Mouse (Mus musculus) intestine, postnatal 0 days (tissue): ENCODE data around the gene Islr2. TPM values are rescaled to one million over a fixed set of nuclear protein-coding genes. Genes with fewer than 3 reads are reported as not detected.

Source experiments
- ATAC-seq: fragments of 200-750 bp; cut with Nextera tagmentation; 2 replicates; pipeline ENCODE4 v1.8.0; 2017; ENCODE audit warnings: mild to moderate bottlenecking, moderate TSS enrichment, moderate library complexity
- H3K27ac ChIP-seq: fragments of 300-500 bp; sonication (generic); 2 replicates; pipeline ENCODE4 v1.5.1; 2014; ENCODE audit warnings: mild to moderate bottlenecking, low read depth, low read length, moderate library complexity
- H3K27me3 ChIP-seq: fragments of 300-500 bp; sonication (generic); replicated peaks from 2 replicates; pipeline ENCODE4 v1.6.1; 2014; ENCODE audit warnings: low read length, mixed read lengths; ENCODE audit not compliant: control insufficient read depth, insufficient read depth
- H3K36me3 ChIP-seq: fragments of 300-500 bp; sonication (generic); 2 replicates; pipeline ENCODE4 v1.6.1; 2014; ENCODE audit warnings: mild to moderate bottlenecking, moderate library complexity; ENCODE audit not compliant: control insufficient read depth, insufficient read depth
- H3K4me1 ChIP-seq: fragments of 300-500 bp; sonication (generic); replicated peaks from 2 replicates; pipeline ENCODE4 v1.6.1; 2014; ENCODE audit warnings: antibody characterized with exemption, low read length, mixed read lengths; ENCODE audit not compliant: control insufficient read depth, insufficient read depth
- H3K4me2 ChIP-seq: fragments of 300-500 bp; sonication (generic); replicated peaks from 2 replicates; pipeline ENCODE4 v1.6.1; 2014; ENCODE audit warnings: low read depth, mild to moderate bottlenecking, moderate library complexity
- H3K4me3 ChIP-seq: fragments of 300-500 bp; sonication (generic); 2 replicates; pipeline ENCODE4 v1.5.1; 2014; ENCODE audit warnings: low read depth, low read length
- H3K9ac ChIP-seq: fragments of 300-500 bp; sonication (generic); 2 replicates; pipeline ENCODE4 v1.6.1; 2014; ENCODE audit warnings: mild to moderate bottlenecking, low read depth, low read length
- H3K9me3 ChIP-seq: fragments of 300-500 bp; sonication (generic); 2 replicates; pipeline ENCODE4 v1.6.1; 2016; ENCODE audit warnings: mixed run types; ENCODE audit not compliant: control insufficient read depth
- CTCF ChIP-seq: sonication (generic); IDR thresholded peaks from 2 replicates; pipeline ENCODE4 v1.5.1; 2016; ENCODE audit warnings: low read depth, mild to moderate bottlenecking, control low read depth, antibody characterized with exemption, moderate library complexity
- WGBS: fragments of 180-500 bp; shearing (Covaris S2); extraction: QIAGEN DNeasy Blood & Tissue Kit; methylation state at CpG from one replicate; pipeline ENCODE4 v1.1.7; 2014; 5-methylcytosine and 5-hydroxymethylcytosine counted together
- polyA plus RNA-seq: library from polyadenylated mRNA; unstranded; fragments of >200 nt; fragmentation: Nextera tagmentation; extraction: Ambion mirVana; gene quantifications from 2 replicates; pipeline ENCODE4 v1.2.1, GENCODE M21; 2015

Islr2 gene
- polyA plus RNA-seq, 1 experiment from 2014 or later, result 0.35 TPM

GRCm38 (mm10) chr9:58159855-58160254 lies 44.3 kb downstream of the Islr2 start:
- Histone ChIP-seq H3K27ac (peak overlapping the region; percentile 21; the same call in 1 of the 2 replicates), H3K36me3 (no peaks in the 10 kb centered on the region), H3K9me3 (no peaks in the 10 kb centered on the region), H3K27me3 (no peaks in the 10 kb centered on the region), H3K9ac (no peak overlapping the region), H3K4me1 (no peaks in the 10 kb centered on the region), H3K4me2 (no peak overlapping the region), H3K4me3 (no peak overlapping the region)
- 33% methylated on average over 4 of the region's 4 CpGs for WGBS
- no peak for ATAC-seq
- TF ChIP-seq CTCF, result no peak

GRCm38 (mm10) chr9:58158541-58159311 lies 45.4 kb downstream of the Islr2 start:
- H3K27me3 ChIP-seq, result no peaks in the 10 kb centered on the region
- H3K4me1 ChIP-seq, result no peaks in the 10 kb centered on the region
- ATAC-seq, result peak; percentile 70
- no peaks in the 10 kb centered on the region for H3K36me3 ChIP-seq
- 34% methylated on average over 7 of the region's 7 CpGs for WGBS
- TF ChIP-seq CTCF, result 0 out of 2 replicates have a peak, but pooled peaks have one; percentile 4
- H3K4me2 ChIP-seq, result peak overlapping the region; percentile 53
- 0 out of 2 replicates have a peak overlapping the region, but pooled peaks have one; percentile 17 for H3K9ac ChIP-seq
- peak overlapping the region; percentile 23 for H3K4me3 ChIP-seq
- peak overlapping the region; percentile 78 for H3K27ac ChIP-seq
- no peaks in the 10 kb centered on the region for H3K9me3 ChIP-seq

- no peak for TF ChIP-seq CTCF
- H3K4me2 ChIP-seq, result peak overlapping the region; percentile 53
- 69% methylated on average over 13 of the region's 13 CpGs for WGBS
- peak overlapping the region; percentile 78 for H3K27ac ChIP-seq
- H3K27me3 ChIP-seq, result no peaks in the 10 kb centered on the region
- H3K4me3 ChIP-seq, result peak overlapping the region; percentile 23
- H3K4me1 ChIP-seq, result no peaks in the 10 kb centered on the region
- H3K36me3 ChIP-seq, result no peaks in the 10 kb centered on the region
- peak overlapping the region; percentile 17; the same call in 1 of the 2 replicates for H3K9ac ChIP-seq
- no peak for ATAC-seq
- no peaks in the 10 kb centered on the region for H3K9me3 ChIP-seq
Measured at GRCm38 (mm10) chr9:58157838-58158237, 46.3 kb downstream of the Islr2 start.

GRCm38 (mm10) chr9:58156819-58157560 lies 47.1 kb downstream of the Islr2 start:
- no peak overlapping the region for H3K27ac ChIP-seq
- H3K4me2 ChIP-seq, result peak overlapping the region; percentile 53
- no peak overlapping the region for H3K4me3 ChIP-seq
- H3K27me3 ChIP-seq, result no peaks in the 10 kb centered on the region
- no peaks in the 10 kb centered on the region for H3K4me1 ChIP-seq
- no peak overlapping the region for H3K9ac ChIP-seq
- no peaks in the 10 kb centered on the region for H3K9me3 ChIP-seq
- no peak for TF ChIP-seq CTCF
- no peak for ATAC-seq
- 88% methylated on average over 22 of the region's 22 CpGs for WGBS
- no peaks in the 10 kb centered on the region for H3K36me3 ChIP-seq

- Histone ChIP-seq H3K4me2 (no peak overlapping the region), H3K9me3 (no peaks in the 10 kb centered on the region), H3K27me3 (no peaks in the 10 kb centered on the region), H3K4me3 (no peak overlapping the region), H3K27ac (no peak overlapping the region), H3K4me1 (no peaks in the 10 kb centered on the region), H3K36me3 (no peaks in the 10 kb centered on the region), H3K9ac (no peak overlapping the region)
- TF ChIP-seq CTCF, result no peak
- ATAC-seq, result no peak
- WGBS, result 42% methylated on average over 3 of the region's 3 CpGs
Measured at GRCm38 (mm10) chr9:58155366-58155765, 48.8 kb downstream of the Islr2 start.

- no peak overlapping the region for H3K4me2 ChIP-seq
- ATAC-seq, result no peak
- H3K4me1 ChIP-seq, result no peaks in the 10 kb centered on the region
- TF ChIP-seq CTCF, result no peak
- no peak overlapping the region for H3K27ac ChIP-seq
- H3K4me3 ChIP-seq, result no peak overlapping the region
- H3K9ac ChIP-seq, result no peak overlapping the region
- H3K27me3 ChIP-seq, result no peaks in the 10 kb centered on the region
- no peaks in the 10 kb centered on the region for H3K9me3 ChIP-seq
- WGBS, result 70% methylated on average over 3 of the region's 3 CpGs
- H3K36me3 ChIP-seq, result no peaks in the 10 kb centered on the region
Measured at GRCm38 (mm10) chr9:58153095-58153494, 51.0 kb downstream of the Islr2 start.
